ENCODE assay signal across 8 mouse cellular contexts in genomic region chr19:12573266-12574011, GRCm38 (mm10). TPM values are rescaled to one million over a fixed set of nuclear protein-coding genes. Genes with fewer than 3 reads are reported as not detected.
DNase-seq lines count a peak whose midpoint lies in the region; ATAC-seq and TF ChIP-seq lines count a peak whose summit lies in the region.

No protein-coding gene starts in this region.

- H3K36me3 ChIP-seq in forebrain, embryonic 12.5 days (replicated peaks) = peaks cover 16% of the 10 kb centered on the region
- peaks cover 11% of the 10 kb centered on the region for H3K36me3 ChIP-seq in heart, postnatal 0 days (replicated peaks; ENCODE audit: control insufficient read depth, insufficient read depth, low read length)
- H3K36me3 ChIP-seq in liver, embryonic 16.5 days (ENCODE audit: control insufficient read depth, insufficient read depth) = peaks cover 7% of the 10 kb centered on the region
- H3K36me3 ChIP-seq in neural tube, embryonic 12.5 days = peaks cover 12% of the 10 kb centered on the region
- H3K36me3 ChIP-seq in stomach, postnatal 0 days (ENCODE audit: control insufficient read depth, insufficient read depth, low read length) = 0 out of 2 replicates have a peak, but pooled peaks cover 2% of the 10 kb centered on the region

- no peak for TF ChIP-seq POLR2A in bone marrow macrophage, adult 2 months (IDR thresholded peaks at IDR 0.05; ENCODE audit: borderline replicate concordance, low read depth, low read length)

- WGBS in forebrain, embryonic 12.5 days = 6% methylated on average over 14 of the region's 14 CpGs
- WGBS in heart, postnatal 0 days = 4% methylated on average over 14 of the region's 14 CpGs
- WGBS in liver, embryonic 16.5 days (ENCODE audit: insufficient replicate concordance) = 4% methylated on average over 14 of the region's 14 CpGs
- WGBS in neural tube, embryonic 12.5 days = 8% methylated on average over 14 of the region's 14 CpGs
- WGBS in stomach, postnatal 0 days = 5% methylated on average over 14 of the region's 14 CpGs

- H3K9ac ChIP-seq in forebrain, embryonic 12.5 days = peak overlapping the region; percentile 59
- peak overlapping the region; percentile 53 for H3K9ac ChIP-seq in heart, postnatal 0 days (replicated peaks; ENCODE audit: low read depth, low read length)
- peak overlapping the region; percentile 80 for H3K9ac ChIP-seq in liver, embryonic 16.5 days (ENCODE audit: low read depth, low read length)
- H3K9ac ChIP-seq in neural tube, embryonic 12.5 days = peak overlapping the region; percentile 17
- peak overlapping the region; percentile 8; the same call in 1 of the 2 replicates for H3K9ac ChIP-seq in stomach, postnatal 0 days (ENCODE audit: low read length)

- peak overlapping the region; percentile 87 for H3K4me3 ChIP-seq in bone marrow macrophage, adult 2 months (ENCODE audit: insufficient read depth, low read length)
- peak overlapping the region; percentile 37 for H3K4me3 ChIP-seq in forebrain, embryonic 12.5 days (replicated peaks)
- H3K4me3 ChIP-seq in heart, postnatal 0 days (ENCODE audit: low read depth, low read length) = peak overlapping the region; percentile 48
- peak overlapping the region; percentile 80 for H3K4me3 ChIP-seq in liver, embryonic 16.5 days (ENCODE audit: low read depth, low read length)
- peak overlapping the region; percentile 15 for H3K4me3 ChIP-seq in neural tube, embryonic 12.5 days
- peak overlapping the region; percentile 19 for H3K4me3 ChIP-seq in stomach, postnatal 0 days (ENCODE audit: low read depth, low read length)

- peaks cover 41% of the 10 kb centered on the region for H3K4me1 ChIP-seq in bone marrow macrophage, adult 2 months (ENCODE audit: control insufficient read depth, insufficient read depth, low read length)
- peaks cover 19% of the 10 kb centered on the region for H3K4me1 ChIP-seq in forebrain, embryonic 12.5 days
- 0 out of 2 replicates have a peak, but pooled peaks cover 3% of the 10 kb centered on the region for H3K4me1 ChIP-seq in heart, postnatal 0 days (ENCODE audit: control insufficient read depth, insufficient read depth)
- peaks cover 16% of the 10 kb centered on the region for H3K4me1 ChIP-seq in liver, embryonic 16.5 days (ENCODE audit: control insufficient read depth, low read depth, low read length)
- H3K4me1 ChIP-seq in neural tube, embryonic 12.5 days = peaks cover 9% of the 10 kb centered on the region; the same call in 1 of the 2 replicates
- H3K4me1 ChIP-seq in stomach, postnatal 0 days (replicated peaks; ENCODE audit: control insufficient read depth, insufficient read depth) = 0 out of 2 replicates have a peak, but pooled peaks cover 2% of the 10 kb centered on the region

- ATAC-seq in forebrain, embryonic 12.5 days (ENCODE audit: low FRiP score) = peak; percentile 100
- peak; percentile 97 for ATAC-seq in heart, postnatal 0 days (ENCODE audit: insufficient read depth, low read depth)
- ATAC-seq in liver, embryonic 16.5 days (ENCODE audit: low read depth) = peak; percentile 100
- peak; percentile 99 for ATAC-seq in neural tube, embryonic 12.5 days (ENCODE audit: low FRiP score, low read depth)
- peak; percentile 97 for ATAC-seq in stomach, postnatal 0 days (ENCODE audit: low FRiP score, low TSS enrichment)

- H3K27ac ChIP-seq in bone marrow macrophage, adult 2 months (ENCODE audit: insufficient read depth, low read depth, low read length) = peak overlapping the region; percentile 94
- H3K27ac ChIP-seq in forebrain, embryonic 12.5 days = 0 out of 2 replicates have a peak overlapping the region, but pooled peaks have one; percentile 31
- H3K27ac ChIP-seq in heart, postnatal 0 days (ENCODE audit: low read depth) = peak overlapping the region; percentile 84
- H3K27ac ChIP-seq in liver, embryonic 16.5 days (ENCODE audit: low read length) = peak overlapping the region; percentile 86
- no peak overlapping the region for H3K27ac ChIP-seq in neural tube, embryonic 12.5 days
- peak overlapping the region; percentile 78 for H3K27ac ChIP-seq in stomach, postnatal 0 days (replicated peaks)

- H3K9me3 ChIP-seq in forebrain, embryonic 12.5 days = no peaks in the 10 kb centered on the region
- H3K9me3 ChIP-seq in heart, postnatal 0 days (replicated peaks; ENCODE audit: control insufficient read depth, low read length) = no peaks in the 10 kb centered on the region
- no peaks in the 10 kb centered on the region for H3K9me3 ChIP-seq in liver, embryonic 16.5 days (replicated peaks; ENCODE audit: control insufficient read depth, low read length)
- no peaks in the 10 kb centered on the region for H3K9me3 ChIP-seq in neural tube, embryonic 12.5 days
- H3K9me3 ChIP-seq in stomach, postnatal 0 days (ENCODE audit: control insufficient read depth, low read length) = no peaks in the 10 kb centered on the region

- peak overlapping the region; percentile 56 for H3K4me2 ChIP-seq in forebrain, embryonic 12.5 days
- H3K4me2 ChIP-seq in heart, postnatal 0 days (ENCODE audit: low read depth, low read length) = peak overlapping the region; percentile 75
- peak overlapping the region; percentile 69 for H3K4me2 ChIP-seq in liver, embryonic 16.5 days (ENCODE audit: low read depth, low read length)
- peak overlapping the region; percentile 58 for H3K4me2 ChIP-seq in neural tube, embryonic 12.5 days (replicated peaks)
- H3K4me2 ChIP-seq in stomach, postnatal 0 days (replicated peaks; ENCODE audit: low read depth) = peak overlapping the region; percentile 48

- DNase-seq in CD4-positive helper T cell, adult 2 months (ENCODE audit: low read depth, low spot score) = peak; percentile 92
- DNase-seq in heart, postnatal 0 days (ENCODE audit: low spot score) = peak; percentile 93
- peak; percentile 86 to 91 for DNase-seq in kidney, postnatal 36 days
- DNase-seq in stomach, postnatal 0 days (ENCODE audit: low spot score) = peak; percentile 82

- TF ChIP-seq EP300 in heart, postnatal 0 days (IDR thresholded peaks at IDR 0.05; ENCODE audit: low read depth) = no peak
- no peak for TF ChIP-seq EP300 in stomach, postnatal 0 days (optimal IDR thresholded peaks at IDR 0.05)

- H3K27me3 ChIP-seq in forebrain, embryonic 12.5 days = no peaks in the 10 kb centered on the region
- no peaks in the 10 kb centered on the region for H3K27me3 ChIP-seq in heart, postnatal 0 days (ENCODE audit: control insufficient read depth, insufficient read depth, low read length)
- H3K27me3 ChIP-seq in liver, embryonic 16.5 days (ENCODE audit: control insufficient read depth, insufficient read depth, low read depth, low read length) = no peaks in the 10 kb centered on the region
- no peaks in the 10 kb centered on the region for H3K27me3 ChIP-seq in neural tube, embryonic 12.5 days (replicated peaks)
- H3K27me3 ChIP-seq in stomach, postnatal 0 days (ENCODE audit: control insufficient read depth, insufficient read depth, low read length) = no peaks in the 10 kb centered on the region

- no peak for TF ChIP-seq CTCF in bone marrow macrophage, adult 2 months (IDR thresholded peaks at IDR 0.05; ENCODE audit: low read depth, low read length)
- TF ChIP-seq CTCF in heart, postnatal 0 days (IDR thresholded peaks at IDR 0.05; ENCODE audit: low read depth) = no peak
- TF ChIP-seq CTCF in stomach, postnatal 0 days (IDR thresholded peaks at IDR 0.05; ENCODE audit: low read depth) = no peak

RNA-seq across cellular contexts. Expression of gene Gm4952, which starts 26.3 kb away (rescaled TPM):
- not detected in 2 replicates for polyA plus RNA-seq in bone marrow macrophage, adult 2 months (2012; ENCODE audit: insufficient read depth, insufficient read length, missing spikeins)
- not detected in 2 replicates for polyA plus RNA-seq in forebrain, embryonic 12.5 days (2016; fragmentation: Nextera tagmentation; extraction: Ambion mirVana)
- total RNA-seq in heart, postnatal 0 days (2014; rRNA removed; ENCODE audit: low replicate concordance) = not detected in 2 replicates
- polyA plus RNA-seq in heart, postnatal 0 days (2015; fragmentation: Nextera tagmentation; extraction: Ambion mirVana) = 0.14 TPM in 1 of 2 replicates, not detected in the other
- 20.2 and 22.6 TPM in 2 replicates for polyA plus RNA-seq in liver, embryonic 16.5 days (2015; fragmentation: Nextera tagmentation; extraction: Ambion mirVana)
- polyA plus RNA-seq in neural tube, embryonic 12.5 days (2016; fragmentation: Nextera tagmentation; extraction: Ambion mirVana) = not detected in 2 replicates
- polyA plus RNA-seq in stomach, postnatal 0 days (2015; fragmentation: Nextera tagmentation; extraction: Ambion mirVana) = 1.2 and 1.5 TPM in 2 replicates

RNA-seq across cellular contexts. Expression of gene Fam111a, which starts 27.9 kb away (rescaled TPM):
- 101 and 108 TPM in 2 replicates for polyA plus RNA-seq in bone marrow macrophage, adult 2 months (2012; ENCODE audit: insufficient read depth, insufficient read length, missing spikeins)
- polyA plus RNA-seq in forebrain, embryonic 12.5 days (2016; fragmentation: Nextera tagmentation; extraction: Ambion mirVana) = 17.9 and 18.4 TPM in 2 replicates
- total RNA-seq in heart, postnatal 0 days (2014; rRNA removed; ENCODE audit: low replicate concordance) = 8.4 and 9.3 TPM in 2 replicates
- 6.6 and 8.6 TPM in 2 replicates for polyA plus RNA-seq in heart, postnatal 0 days (2015; fragmentation: Nextera tagmentation; extraction: Ambion mirVana)
- 21.7 and 26.0 TPM in 2 replicates for polyA plus RNA-seq in liver, embryonic 16.5 days (2015; fragmentation: Nextera tagmentation; extraction: Ambion mirVana)
- 13.3 and 15.7 TPM in 2 replicates for polyA plus RNA-seq in neural tube, embryonic 12.5 days (2016; fragmentation: Nextera tagmentation; extraction: Ambion mirVana)
- 8.2 TPM in 2 replicates for polyA plus RNA-seq in stomach, postnatal 0 days (2015; fragmentation: Nextera tagmentation; extraction: Ambion mirVana)

RNA-seq across cellular contexts. Expression of gene Glyat, which starts 59.7 kb away (rescaled TPM):
- not detected in 2 replicates for polyA plus RNA-seq in bone marrow macrophage, adult 2 months (2012; ENCODE audit: insufficient read depth, insufficient read length, missing spikeins)
- not detected in 2 replicates for polyA plus RNA-seq in forebrain, embryonic 12.5 days (2016; fragmentation: Nextera tagmentation; extraction: Ambion mirVana)
- total RNA-seq in heart, postnatal 0 days (2014; rRNA removed; ENCODE audit: low replicate concordance) = not detected in 2 replicates
- polyA plus RNA-seq in heart, postnatal 0 days (2015; fragmentation: Nextera tagmentation; extraction: Ambion mirVana) = not detected in 2 replicates
- polyA plus RNA-seq in liver, embryonic 16.5 days (2015; fragmentation: Nextera tagmentation; extraction: Ambion mirVana) = 0.23 and 0.38 TPM in 2 replicates
- polyA plus RNA-seq in neural tube, embryonic 12.5 days (2016; fragmentation: Nextera tagmentation; extraction: Ambion mirVana) = not detected in 2 replicates
- polyA plus RNA-seq in stomach, postnatal 0 days (2015; fragmentation: Nextera tagmentation; extraction: Ambion mirVana) = 0.04 TPM in 1 of 2 replicates, not detected in the other

Comparison
In these comparisons a context has a peak if more than half of its experiments do, and no peak if none do; other contexts are left out.
1. H3K4me3 ChIP-seq: peak in every context shown above with its lines; median percentile 87 in bone marrow macrophage, adult 2 months; 80 in liver, embryonic 16.5 days; 48 in heart, postnatal 0 days; 37 in forebrain, embryonic 12.5 days; 19 in stomach, postnatal 0 days; 15 in neural tube, embryonic 12.5 days.
2. H3K9ac ChIP-seq: peak in every context shown above with its lines; median percentile 80 in liver, embryonic 16.5 days; 59 in forebrain, embryonic 12.5 days; 53 in heart, postnatal 0 days; 17 in neural tube, embryonic 12.5 days; 8 in stomach, postnatal 0 days.